Mouse (Mus musculus) adrenal gland, postnatal 36 days (tissue): ENCODE results near the gene Mup8. TPM values are rescaled to one million over a fixed set of nuclear protein-coding genes. Genes with fewer than 3 reads are reported as not detected.
"Not testable (repeated sequence)": the region's sequence is repeated elsewhere in the genome, so short reads cannot be mapped to it uniquely, and the experiment has no call there.

Source experiments
- DNase-seq, 2 experiments: peaks; one replicate each; pipeline ENCODE4 v3.0.0; 2021; ENCODE audit warnings: mixed read lengths in 1 of 2
- long read RNA-seq, 2 experiments: library from polyadenylated mRNA; stranded (forward); transcript quantifications; one replicate each; pipeline ENCODE4 v2.0.0; 2021; ENCODE audit warnings: borderline sequencing depth in 2 of 2
- total RNA-seq, 2 experiments: library from RNA; stranded (reverse); gene quantifications; 2 replicates each; pipeline ENCODE4 v1.2.3; 2021

Gene Mup8
- total RNA-seq: not detected
- long read RNA-seq, experiment 1: 0 reads
- long read RNA-seq, experiment 2, partial matches to known transcripts: 4 of 4 reads
- long read RNA-seq, experiment 2, other reads (novel, unspliced or antisense): 0 of 4 reads

GRCm38 (mm10) chr4:60222499-60222898 is at the start of gene Mup8:
Gene Mup8 (minus strand): TSS chr4:60222599.
- DNase-seq: not testable (repeated sequence)

DNA sequence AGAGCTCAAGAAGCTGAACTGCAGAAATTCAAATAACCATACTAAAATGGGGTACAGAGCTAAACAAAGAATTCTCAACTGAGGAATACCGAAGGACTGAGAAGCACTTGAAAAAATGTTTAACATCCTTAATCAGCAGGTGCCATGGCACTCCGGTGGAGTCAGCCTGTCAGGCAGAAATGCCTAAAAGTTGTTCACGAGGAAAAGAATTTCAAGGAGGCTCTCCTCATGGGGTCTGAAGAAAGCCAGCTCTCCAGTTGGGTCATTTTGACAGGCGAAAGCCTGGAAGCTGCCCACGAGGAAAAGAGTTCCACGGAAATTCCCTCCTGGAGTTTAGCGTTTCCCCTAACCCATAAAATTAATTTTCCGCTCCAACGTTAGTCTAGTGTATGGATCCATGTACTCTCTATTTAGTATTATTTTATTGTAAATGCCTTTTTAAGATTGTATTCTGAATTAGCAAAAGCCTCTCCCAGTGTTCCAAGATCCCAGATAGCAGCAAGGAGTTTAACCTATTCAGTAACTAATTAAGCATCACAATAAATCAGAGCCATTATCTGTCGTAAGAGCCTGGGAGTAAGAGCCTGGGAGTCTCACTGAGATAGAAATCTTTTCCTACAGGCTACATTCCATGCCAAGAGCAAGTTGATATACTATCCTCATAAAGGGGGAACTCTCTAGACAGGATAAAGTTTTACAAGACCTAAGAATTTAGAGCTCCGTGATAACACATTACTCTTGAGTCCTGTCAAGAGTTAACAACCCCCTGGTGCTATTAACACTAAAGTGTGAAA is 43.8 kb upstream of the Mup8 start:
- not testable (repeated sequence) for DNase-seq

DNA sequence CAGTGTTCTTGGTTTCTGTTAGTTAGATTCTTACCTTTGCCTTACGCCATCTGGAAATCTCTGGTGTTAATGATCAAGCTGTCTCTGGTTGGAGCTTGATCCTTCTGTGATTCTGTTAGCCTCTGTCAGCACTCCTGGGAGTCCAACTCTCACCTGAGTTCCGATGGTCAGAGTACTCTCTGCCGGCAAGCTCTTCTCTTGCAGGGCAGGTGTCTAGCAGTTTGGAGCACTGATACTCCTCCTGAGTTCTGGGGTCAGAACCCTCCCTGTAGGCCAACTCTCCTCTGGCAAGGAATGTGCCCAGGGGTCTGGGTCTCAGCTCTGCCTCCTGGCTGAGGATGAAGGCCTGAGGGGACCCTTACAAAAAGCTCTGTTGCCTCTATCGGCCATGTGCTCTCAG is 40.3 kb upstream of the Mup8 start:
- DNase-seq: not testable (repeated sequence)

Other genes with a start within 250 kb of the Mup8 start
- 1 to 10 TPM in 1 of 2 experiments, not detected in 1; 8.9 TPM for gene Mup7, start 152.1 kb downstream of the Mup8 start, total RNA-seq
- under 1 TPM in 1 of 2 experiments, not detected in 1; 0.36 TPM for gene Mup2, start 68.3 kb downstream of the Mup8 start, total RNA-seq
- not detected for gene Mup9, start 199.4 kb upstream of the Mup8 start, total RNA-seq